Mouse (Mus musculus) megakaryocyte-erythroid progenitor cell, adult 5-6 weeks (primary cell): ENCODE data around the gene Tmem270. TPM values are rescaled to one million over a fixed set of nuclear protein-coding genes. Genes with fewer than 3 reads are reported as not detected.

Experiments
- total RNA-seq, 2 experiments: library from RNA; stranded (forward) in 1 of 2; stranded (reverse) in 1 of 2; fragments of 200-1000, 215-1000 nt in 1 of 2; fragments of >200 nt in 1 of 2; fragmentation: Nextera tagmentation in 1 of 2; gene quantifications; 2 replicates each; pipeline ENCODE4 v1.2.3; 2014 to 2017

Tmem270 gene
- total RNA-seq, 2 experiments from 2014 or later, result not detected

Other genes with a start within 250 kb of the Tmem270 start
- 6.9 and 8.4 TPM in 2 replicates for gene Limk1, start 218.1 kb downstream of the Tmem270 start, total RNA-seq (2014; fragmentation: Nextera tagmentation)
- 3.3 and 3.8 TPM in 2 replicates for gene Limk1, start 218.1 kb downstream of the Tmem270 start, total RNA-seq (2017)
- not detected in 2 replicates for gene Eln, start 159.4 kb downstream of the Tmem270 start, total RNA-seq (2014; fragmentation: Nextera tagmentation)
- not detected in 2 replicates for gene Eln, start 159.4 kb downstream of the Tmem270 start, total RNA-seq (2017)
- 177 and 197 TPM in 2 replicates for gene Cldn13, start 8.8 kb upstream of the Tmem270 start, total RNA-seq (2014; fragmentation: Nextera tagmentation)
- 55.6 and 123 TPM in 2 replicates for gene Cldn13, start 8.8 kb upstream of the Tmem270 start, total RNA-seq (2017)
- 9.9 and 12.8 TPM in 2 replicates for gene Mettl27, start 25.6 kb upstream of the Tmem270 start, total RNA-seq (2014; fragmentation: Nextera tagmentation)
- gene Mettl27, start 25.6 kb upstream of the Tmem270 start, total RNA-seq (2017), result 6.5 and 18.5 TPM in 2 replicates
- gene Cldn4, start 40.2 kb upstream of the Tmem270 start, total RNA-seq (2014; fragmentation: Nextera tagmentation), result not detected in 2 replicates
- gene Cldn4, start 40.2 kb upstream of the Tmem270 start, total RNA-seq (2017), result not detected in 2 replicates
- gene Cldn3, start 79.5 kb upstream of the Tmem270 start, total RNA-seq (2014; fragmentation: Nextera tagmentation), result not detected in 2 replicates
- gene Cldn3, start 79.5 kb upstream of the Tmem270 start, total RNA-seq (2017), result not detected in 2 replicates
- gene Abhd11, start 102.4 kb upstream of the Tmem270 start, total RNA-seq (2014; fragmentation: Nextera tagmentation), result 55.8 and 82.2 TPM in 2 replicates
- 36.9 and 46.7 TPM in 2 replicates for gene Abhd11, start 102.4 kb upstream of the Tmem270 start, total RNA-seq (2017)
- gene Stx1a, start 116.7 kb upstream of the Tmem270 start, total RNA-seq (2014; fragmentation: Nextera tagmentation), result 0.17 and 0.98 TPM in 2 replicates
- gene Stx1a, start 116.7 kb upstream of the Tmem270 start, total RNA-seq (2017), result not detected in 2 replicates
- gene Dnajc30, start 157.5 kb upstream of the Tmem270 start, total RNA-seq (2014; fragmentation: Nextera tagmentation), result 15.7 and 16.1 TPM in 2 replicates
- 3.7 and 9.2 TPM in 2 replicates for gene Dnajc30, start 157.5 kb upstream of the Tmem270 start, total RNA-seq (2017)
- gene Bud23, start 158.2 kb upstream of the Tmem270 start, total RNA-seq (2014; fragmentation: Nextera tagmentation), result 93.5 and 138 TPM in 2 replicates
- 68.0 and 104 TPM in 2 replicates for gene Bud23, start 158.2 kb upstream of the Tmem270 start, total RNA-seq (2017)
- not detected in 2 replicates for gene Vps37d, start 171.5 kb upstream of the Tmem270 start, total RNA-seq (2014; fragmentation: Nextera tagmentation)
- gene Vps37d, start 171.5 kb upstream of the Tmem270 start, total RNA-seq (2017), result 0.38 TPM in 1 of 2 replicates, not detected in the other
- not detected in 2 replicates for gene Mlxipl, start 183.2 kb upstream of the Tmem270 start, total RNA-seq (2014; fragmentation: Nextera tagmentation)
- gene Mlxipl, start 183.2 kb upstream of the Tmem270 start, total RNA-seq (2017), result not detected in 2 replicates
- 11.6 and 13.3 TPM in 2 replicates for gene Tbl2, start 242.9 kb upstream of the Tmem270 start, total RNA-seq (2014; fragmentation: Nextera tagmentation)
- 19.8 and 20.4 TPM in 2 replicates for gene Tbl2, start 242.9 kb upstream of the Tmem270 start, total RNA-seq (2017)